ENCODE assay signal across 9 mouse cellular contexts in genomic region chr8:91378846-91379499, GRCm38 (mm10).
A peak's percentile ranks its signal among the peaks of the same experiment; 100 is the strongest.
DNase-seq lines count a peak whose midpoint lies in the region; ATAC-seq and TF ChIP-seq lines count a peak whose summit lies in the region.
"Had no signal": no experiment of that assay in that cellular context is flagged by ENCODE, and none has a peak within 500 bp of the region (broad histone marks: within the 10 kb centered on the region; RNA-seq: fewer than 3 reads in every experiment).

No protein-coding gene starts in this region.

- DNase-seq in ES-CJ7 (ENCODE audit: low read depth, low spot score) = peak; percentile 60
- peak; percentile 48 for DNase-seq in c-Kit-positive CD71-positive TER-119-positive erythroid progenitor cells, embryonic 14.5 days (ENCODE audit: low spot score)
- DNase-seq in forebrain, embryonic 14.5 days (ENCODE audit: low spot score) = peak; percentile 88
- peak; percentile 63 to 76 for DNase-seq in layer of hippocampus, adult 8-10 months (ENCODE audit: low spot score in 2 of 2)
- DNase-seq in lung, embryonic 14.5 days = peak; percentile 93
- DNase-seq in retina, adult 2 months (ENCODE audit: low read depth, low spot score) = peak; percentile 32
- DNase-seq in thymus, postnatal 36 days = peak; percentile 59 to 60

- no peak overlapping the region for H3K4me3 ChIP-seq in forebrain, embryonic 14.5 days (ENCODE audit: low read depth, low read length)
- H3K4me3 ChIP-seq in lung, embryonic 14.5 days (ENCODE audit: low read depth, low read length) = no peak overlapping the region
- H3K4me3 ChIP-seq: heart, embryonic 13.5 days had no signal

- no peaks in the 10 kb centered on the region for H3K36me3 ChIP-seq in forebrain, embryonic 14.5 days (ENCODE audit: control insufficient read depth, insufficient read depth, low read length)
- H3K36me3 ChIP-seq in lung, embryonic 14.5 days (ENCODE audit: insufficient read depth) = no peaks in the 10 kb centered on the region
- H3K36me3 ChIP-seq: heart, embryonic 13.5 days had no signal

- no peaks in the 10 kb centered on the region for H3K9me3 ChIP-seq in forebrain, embryonic 14.5 days (replicated peaks; ENCODE audit: control insufficient read depth, low read length)
- no peaks in the 10 kb centered on the region for H3K9me3 ChIP-seq in lung, embryonic 14.5 days (ENCODE audit: low read depth, low read length)
- H3K9me3 ChIP-seq: heart, embryonic 13.5 days had no signal

- 76% methylated on average over 13 of the region's 13 CpGs for WGBS in forebrain, embryonic 14.5 days
- WGBS in lung, embryonic 14.5 days = 31% methylated on average over 13 of the region's 13 CpGs

- H3K9ac ChIP-seq in forebrain, embryonic 14.5 days (ENCODE audit: low read length) = no peak overlapping the region
- no peak overlapping the region for H3K9ac ChIP-seq in lung, embryonic 14.5 days
- H3K9ac ChIP-seq: heart, embryonic 13.5 days had no signal

- H3K4me1 ChIP-seq in forebrain, embryonic 14.5 days (ENCODE audit: control insufficient read depth, insufficient read depth, low read length) = peaks cover 24% of the 10 kb centered on the region
- H3K4me1 ChIP-seq in lung, embryonic 14.5 days (ENCODE audit: insufficient read depth) = peaks cover 43% of the 10 kb centered on the region

- TF ChIP-seq CTCF in lung, embryonic 14.5 days (IDR thresholded peaks at IDR 0.05; ENCODE audit: low read depth) = peak; percentile 84

- no peak overlapping the region for H3K4me2 ChIP-seq in forebrain, embryonic 14.5 days (ENCODE audit: low read length)
- H3K4me2 ChIP-seq in lung, embryonic 14.5 days = no peak overlapping the region
- H3K4me2 ChIP-seq: heart, embryonic 13.5 days had no signal

- H3K27me3 ChIP-seq in forebrain, embryonic 14.5 days (replicated peaks; ENCODE audit: control insufficient read depth, insufficient read depth, low read length) = no peaks in the 10 kb centered on the region; the same call in 1 of the 2 replicates
- H3K27me3 ChIP-seq in lung, embryonic 14.5 days (ENCODE audit: insufficient read depth, low read length) = no peaks in the 10 kb centered on the region
- H3K27me3 ChIP-seq: heart, embryonic 13.5 days had no signal

- ATAC-seq in forebrain, embryonic 14.5 days = peak; percentile 75
- 0 out of 4 replicates have a peak, but pooled peaks have one; percentile 28 to 54 for ATAC-seq in hematopoietic stem cell, adult 5-6 weeks (replicated peaks in 1 of 2; ENCODE audit: insufficient read depth in 1 of 2, low FRiP score in 2 of 2, low TSS enrichment in 1 of 2, low read depth in 1 of 2, poor library complexity in 2 of 2, severe bottlenecking in 2 of 2)
- peak; percentile 47; the same call in 1 of the 2 replicates for ATAC-seq in lung, embryonic 14.5 days (ENCODE audit: insufficient read depth)

- no peak overlapping the region for H3K27ac ChIP-seq in forebrain, embryonic 14.5 days (ENCODE audit: low read depth, low read length)
- no peak overlapping the region for H3K27ac ChIP-seq in lung, embryonic 14.5 days (ENCODE audit: low read depth)
- H3K27ac ChIP-seq: heart, embryonic 13.5 days had no signal

Comparison
In these comparisons a context has a peak if more than half of its experiments do, and no peak if none do; other contexts are left out.
1. DNase-seq: peak in every context shown above with its lines; median percentile 93 in lung, embryonic 14.5 days; 88 in forebrain, embryonic 14.5 days; 70 in layer of hippocampus, adult 8-10 months; 60 in ES-CJ7; 60 in thymus, postnatal 36 days; 48 in c-Kit-positive CD71-positive TER-119-positive erythroid progenitor cells, embryonic 14.5 days; 32 in retina, adult 2 months.